Mouse (Mus musculus): ENCODE measurements around the gene Lhx8. TPM values are rescaled to one million over a fixed set of nuclear protein-coding genes. Genes with fewer than 3 reads are reported as not detected.
A peak's percentile ranks its signal among the peaks of the same experiment; 100 is the strongest.

Lhx8 gene
- total RNA-seq, 2 experiments from 2014 or later = 0.82 to 0.86 TPM

DNA sequence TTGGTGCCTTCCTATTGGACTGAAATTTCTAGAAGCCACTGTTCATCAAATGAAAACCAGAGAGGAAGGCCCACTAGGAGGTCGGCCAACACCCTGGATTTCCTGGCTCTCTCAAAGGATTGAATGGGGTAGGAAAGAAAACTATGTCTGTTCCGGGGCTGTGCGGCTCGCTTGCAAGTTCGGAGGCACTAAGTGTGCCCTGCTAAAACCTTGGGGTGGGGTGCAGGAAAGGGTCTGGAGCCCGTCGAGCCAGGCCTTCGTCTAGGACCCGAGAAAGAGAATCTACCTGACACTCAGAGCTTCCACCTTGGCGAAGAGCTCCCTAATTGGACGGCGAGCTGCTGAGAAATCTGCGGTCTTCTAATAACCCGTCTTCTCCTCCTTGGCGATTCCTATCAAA lies 2.5 kb upstream of the Lhx8 start:
- intact Hi-C loops (cut with DNase I) = no loop called here
- H3K4me3 ChIP-seq = no peak overlapping the region
- DNase-seq (ENCODE audit: extremely low spot score in 1 of 2, low spot score in 2 of 2) = no peak
- no peak overlapping the region for H3K27ac ChIP-seq
- no peak for TF ChIP-seq CTCF (IDR thresholded peaks at IDR 0.05)

DNA sequence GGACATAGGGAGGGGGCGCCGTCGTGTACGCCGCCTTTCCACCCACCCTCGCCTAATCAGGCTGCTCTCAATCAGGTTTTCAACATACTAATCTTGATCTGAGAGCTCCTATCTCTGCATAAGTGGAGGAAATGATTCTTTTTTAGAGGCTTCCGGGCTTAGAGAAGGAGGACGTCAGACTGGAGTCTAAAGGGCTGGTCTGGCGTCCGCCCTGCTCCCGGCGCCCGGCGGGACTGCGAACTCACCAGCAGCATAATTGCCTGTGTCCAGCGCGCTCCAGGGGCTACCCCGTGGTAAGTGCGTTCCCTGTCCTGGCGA lies 1.7 kb upstream of the Lhx8 start:
- H3K4me3 ChIP-seq = no peak overlapping the region
- intact Hi-C loops (cut with DNase I) = no loop called here
- DNase-seq (ENCODE audit: extremely low spot score in 1 of 2, low spot score in 2 of 2) = no peak
- no peak overlapping the region for H3K27ac ChIP-seq
- TF ChIP-seq CTCF (IDR thresholded peaks at IDR 0.05) = no peak

DNA sequence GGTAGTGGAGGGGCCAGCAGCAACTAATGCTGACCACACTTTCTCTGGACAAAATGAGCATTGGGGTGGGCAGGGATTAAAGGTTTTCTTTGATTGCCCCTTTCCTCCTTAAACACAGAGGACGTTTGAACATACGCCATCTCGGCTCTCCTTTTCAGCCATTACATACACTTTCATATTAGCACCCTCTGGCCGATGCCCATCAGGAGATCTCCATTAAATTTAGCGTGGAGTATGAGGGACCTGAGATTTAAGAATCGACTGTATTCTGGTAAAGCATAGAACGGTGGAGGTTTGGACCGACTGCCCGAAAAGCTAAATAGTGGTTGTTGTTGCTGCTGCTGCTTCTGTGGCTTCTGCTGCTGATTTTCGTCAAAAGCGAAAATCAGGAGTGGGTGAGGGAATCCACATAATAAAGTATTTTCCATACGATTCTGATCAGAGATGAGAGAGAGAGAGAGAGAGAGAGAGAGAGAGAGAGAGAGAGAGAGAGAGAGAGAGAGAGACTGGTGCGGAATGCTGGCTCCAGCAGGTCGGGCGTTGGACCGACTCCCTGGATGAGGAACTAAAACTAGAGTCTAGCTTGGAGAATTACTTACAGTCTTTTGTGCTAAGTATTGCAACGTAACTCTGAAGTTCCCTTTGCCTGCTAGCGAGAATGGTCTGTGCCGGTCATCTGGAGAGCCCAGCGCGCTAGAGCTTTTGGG lies 1.2 kb upstream of the Lhx8 start:
- Histone ChIP-seq H3K27ac (no peak overlapping the region), H3K4me3 (no peak overlapping the region)
- intact Hi-C loops (cut with DNase I) = loop anchor here (2.0 kb wide), 1 partner anchor 241 kb away; no protein-coding TSS in a partner anchor
- TF ChIP-seq CTCF (IDR thresholded peaks at IDR 0.05) = no peak
- no peak for DNase-seq (ENCODE audit: extremely low spot score in 1 of 2, low spot score in 2 of 2)

DNA sequence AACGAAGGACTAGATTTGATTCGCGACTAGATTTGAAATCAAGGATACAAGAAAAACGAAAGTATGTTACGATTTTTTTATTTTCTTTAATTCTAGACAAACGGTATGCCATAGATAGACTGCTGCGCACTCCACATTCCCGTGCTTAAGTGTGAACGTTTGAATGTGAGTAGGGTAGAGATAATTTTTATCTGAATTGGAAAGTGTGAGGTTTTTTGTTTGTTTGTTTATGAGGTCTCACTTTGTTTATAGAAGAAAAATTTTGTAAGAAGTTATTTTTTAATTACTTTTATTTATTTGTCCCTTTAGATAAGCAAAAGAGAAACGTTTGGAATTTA lies 513 bp upstream of the Lhx8 start:
- no peak overlapping the region for H3K27ac ChIP-seq
- no peak for TF ChIP-seq CTCF (IDR thresholded peaks at IDR 0.05)
- DNase-seq (ENCODE audit: extremely low spot score in 1 of 2, low spot score in 2 of 2) = no peak
- intact Hi-C loops (cut with DNase I) = loop anchor here (2.0 kb wide), 1 partner anchor 242 kb away; no protein-coding TSS in a partner anchor
- H3K4me3 ChIP-seq = no peak overlapping the region

DNA sequence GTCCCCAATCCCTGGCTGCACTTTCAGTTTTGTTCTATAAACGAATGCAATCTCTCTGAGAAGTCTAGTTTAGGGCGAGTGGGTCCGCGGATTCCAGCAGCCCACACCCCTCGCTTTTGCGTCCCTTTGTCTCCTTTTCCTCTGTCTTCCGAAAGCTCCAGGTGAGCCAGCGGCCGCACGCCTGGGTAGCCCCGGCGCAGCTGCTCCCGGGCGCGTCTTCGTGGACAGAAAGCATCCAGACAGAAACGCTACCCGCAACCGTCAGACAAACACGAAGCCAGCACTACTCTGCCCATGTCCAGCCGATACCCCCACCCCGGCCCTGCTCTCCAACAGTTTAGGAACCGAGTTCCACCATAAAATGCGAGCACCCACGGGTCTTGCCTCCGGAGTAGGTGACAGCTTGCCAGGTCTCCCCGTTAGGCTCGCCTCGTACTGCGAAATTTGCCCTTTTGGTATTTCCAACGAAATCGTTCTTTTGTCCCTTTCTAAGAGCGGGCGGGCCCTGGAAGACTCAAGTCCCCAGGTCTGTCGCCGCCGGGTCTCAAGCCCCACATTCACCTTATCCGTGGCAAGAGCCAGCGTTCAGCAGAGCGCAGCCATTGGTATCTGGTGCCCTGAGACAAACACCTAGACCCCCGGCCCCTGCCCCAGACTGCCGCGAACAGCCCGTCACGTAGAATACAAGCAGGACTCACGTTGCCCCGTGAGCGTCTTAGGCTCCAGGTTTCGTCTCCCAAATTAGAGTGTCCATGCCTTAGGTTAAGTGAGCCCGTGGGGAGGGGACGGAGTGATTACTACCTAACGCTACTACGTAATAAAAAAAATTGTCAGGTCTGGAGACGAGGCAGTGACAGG lies 907 bp downstream of the Lhx8 start:
- H3K4me3 ChIP-seq = no peak overlapping the region
- intact Hi-C loops (cut with DNase I) = loop anchor here (2.0 kb wide), 1 partner anchor 243 kb away; no protein-coding TSS in a partner anchor
- no peak for TF ChIP-seq CTCF (IDR thresholded peaks at IDR 0.05)
- no peak for DNase-seq (ENCODE audit: extremely low spot score in 1 of 2, low spot score in 2 of 2)
- no peak overlapping the region for H3K27ac ChIP-seq

DNA sequence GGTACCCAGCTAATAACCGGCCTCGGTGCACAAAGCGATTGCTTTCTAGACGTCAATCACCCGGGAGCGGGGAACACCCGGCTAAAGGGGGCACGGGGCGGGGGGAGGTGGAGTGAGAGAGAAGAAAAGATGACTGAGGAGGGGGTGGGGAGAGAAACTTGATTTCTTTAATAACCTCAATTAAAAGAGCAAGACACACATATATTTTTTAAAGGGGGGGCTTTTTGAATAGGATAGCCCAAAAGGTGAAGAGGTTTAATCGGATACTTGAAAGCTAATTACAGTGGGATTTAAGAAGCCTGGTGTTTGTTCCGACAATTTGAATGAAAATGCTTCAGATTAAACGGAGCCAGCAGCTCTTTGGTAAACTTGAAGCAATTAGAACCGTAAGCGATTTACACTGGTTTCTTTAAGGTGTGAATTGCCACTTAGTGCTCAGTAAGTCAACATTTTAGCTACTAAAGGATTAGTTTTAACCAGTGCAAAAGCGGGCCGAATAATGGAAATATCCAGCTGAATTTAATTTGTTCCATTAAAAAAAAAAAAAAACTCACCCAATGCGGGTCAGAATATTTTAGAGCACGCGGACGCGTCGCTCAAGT lies 1.6 kb downstream of the Lhx8 start:
- H3K27ac ChIP-seq = no peak overlapping the region
- intact Hi-C loops (cut with DNase I) = no loop called here
- TF ChIP-seq CTCF (IDR thresholded peaks at IDR 0.05) = no peak
- no peak for DNase-seq (ENCODE audit: extremely low spot score in 1 of 2, low spot score in 2 of 2)
- H3K4me3 ChIP-seq = no peak overlapping the region

DNA sequence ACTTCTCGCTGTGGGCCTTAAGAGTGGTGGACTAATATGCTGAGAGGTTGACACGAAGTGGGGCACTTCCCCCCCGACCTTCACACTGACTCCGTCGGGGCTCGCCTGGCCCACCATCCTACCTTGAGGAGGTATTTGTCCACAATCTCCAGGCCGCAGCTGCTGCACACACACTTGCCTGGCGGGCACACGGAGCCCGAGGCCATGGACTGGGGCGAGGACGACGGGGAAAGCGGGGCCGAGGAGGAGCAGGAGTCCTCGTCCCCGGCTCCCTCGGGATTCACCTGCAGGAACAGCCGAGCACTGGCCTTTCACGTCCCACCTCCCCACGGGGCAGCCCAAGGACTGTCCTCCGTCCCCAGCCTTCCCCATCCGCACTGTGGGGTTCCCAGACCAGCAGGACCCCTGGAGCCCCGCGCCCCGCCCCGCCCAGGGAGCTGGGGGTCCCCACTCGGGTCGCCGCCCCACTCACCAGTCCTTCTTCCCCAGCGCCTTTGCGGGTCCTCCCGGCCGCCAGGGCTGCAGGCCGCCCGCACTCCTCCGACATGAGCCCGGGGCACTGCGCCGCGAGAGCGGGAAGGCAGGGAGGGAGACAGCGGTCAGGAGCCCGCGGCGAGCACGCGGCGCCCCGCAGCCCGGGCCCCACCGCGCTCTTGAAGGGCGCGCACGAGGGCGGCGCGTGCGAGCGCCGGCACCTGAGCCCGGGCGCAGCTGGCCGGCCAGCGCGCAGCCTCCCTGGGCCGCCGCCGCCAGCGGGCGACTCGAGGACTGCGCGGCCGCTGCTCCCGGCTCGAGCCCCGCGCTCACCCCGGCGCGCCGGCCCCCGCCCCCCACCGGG lies 2.4 kb downstream of the Lhx8 start:
- Histone ChIP-seq H3K27ac (no peak overlapping the region), H3K4me3 (no peak overlapping the region)
- no peak for DNase-seq (ENCODE audit: extremely low spot score in 1 of 2, low spot score in 2 of 2)
- intact Hi-C loops (cut with DNase I) = no loop called here
- no peak for TF ChIP-seq CTCF (IDR thresholded peaks at IDR 0.05)

DNA sequence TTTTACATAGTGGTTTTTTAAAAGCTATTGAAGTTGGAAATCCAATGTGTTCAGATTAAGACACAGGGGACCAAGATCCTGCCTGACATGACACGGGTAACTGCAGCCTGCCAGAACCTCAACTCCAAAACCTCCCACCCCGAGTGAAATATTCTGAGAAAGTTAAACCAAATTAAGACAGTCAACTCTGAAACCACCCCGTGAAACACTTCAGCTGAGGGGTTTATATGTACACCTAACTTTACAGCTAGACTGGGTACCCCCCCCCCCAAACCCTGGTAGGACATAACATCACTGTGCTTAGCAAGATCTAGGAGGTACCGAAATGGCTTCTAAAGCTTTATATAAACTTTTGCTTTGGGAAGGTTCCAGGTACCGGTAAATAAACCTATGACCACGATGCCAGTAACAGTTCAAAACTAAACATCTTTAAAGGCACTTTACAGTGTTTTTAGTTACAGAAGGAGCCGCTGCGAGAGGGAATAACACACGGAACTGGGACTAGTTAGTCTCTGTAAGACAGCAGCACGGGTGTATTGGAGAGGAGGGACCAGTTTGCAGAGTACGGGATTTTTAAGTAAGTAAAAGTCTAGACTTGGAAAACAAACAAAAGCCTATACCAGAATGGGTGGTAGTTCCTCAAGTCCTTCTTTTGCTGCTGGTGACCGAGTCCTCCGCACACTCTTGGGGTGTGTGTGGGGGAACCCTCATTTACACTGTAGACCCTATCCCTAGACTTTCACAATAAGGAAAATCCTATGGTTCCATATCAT lies 3.2 kb downstream of the Lhx8 start:
- H3K4me3 ChIP-seq = no peak overlapping the region
- intact Hi-C loops (cut with DNase I) = no loop called here
- TF ChIP-seq CTCF (IDR thresholded peaks at IDR 0.05) = no peak
- H3K27ac ChIP-seq = no peak overlapping the region
- DNase-seq (ENCODE audit: extremely low spot score in 1 of 2, low spot score in 2 of 2) = no peak

DNA sequence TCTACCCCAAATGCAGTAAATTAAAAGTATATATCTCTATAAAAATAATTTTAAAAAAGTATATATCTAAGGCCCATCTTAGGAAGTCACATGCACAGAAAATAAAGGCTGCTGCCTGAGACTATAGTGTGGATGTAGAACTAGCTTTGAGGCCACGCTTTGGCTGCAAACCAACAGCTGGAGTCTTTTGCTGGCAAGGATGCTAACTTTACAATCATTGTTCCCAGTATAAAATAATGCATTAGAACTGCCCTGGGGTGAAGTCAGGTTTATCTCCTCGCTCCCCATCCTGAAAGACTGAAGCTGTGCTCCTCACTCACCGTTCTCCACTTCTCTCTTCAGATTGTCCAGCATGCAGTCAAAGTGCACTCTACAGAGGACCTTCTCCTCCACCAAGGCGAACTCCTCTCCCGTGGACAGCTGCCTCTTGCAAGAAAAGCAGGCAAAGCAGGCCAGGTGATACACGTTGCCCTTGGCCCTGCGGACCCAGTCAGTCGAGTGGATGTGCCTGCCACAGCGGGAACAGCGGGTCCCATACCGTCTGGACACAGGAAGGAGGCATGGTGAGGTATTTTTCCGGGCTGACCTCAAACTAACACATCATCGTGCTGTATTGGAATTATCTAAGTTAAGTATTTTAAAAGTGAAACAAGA lies 8.4 kb downstream of the Lhx8 start:
- DNase-seq (ENCODE audit: extremely low spot score in 1 of 2, low spot score in 2 of 2) = no peak
- H3K27ac ChIP-seq = no peak overlapping the region
- intact Hi-C loops (cut with DNase I) = loop anchor here (5.0 kb wide), 1 partner anchor 50 kb away; no protein-coding TSS in a partner anchor
- H3K4me3 ChIP-seq = no peak overlapping the region
- no peak for TF ChIP-seq CTCF (IDR thresholded peaks at IDR 0.05)

DNA sequence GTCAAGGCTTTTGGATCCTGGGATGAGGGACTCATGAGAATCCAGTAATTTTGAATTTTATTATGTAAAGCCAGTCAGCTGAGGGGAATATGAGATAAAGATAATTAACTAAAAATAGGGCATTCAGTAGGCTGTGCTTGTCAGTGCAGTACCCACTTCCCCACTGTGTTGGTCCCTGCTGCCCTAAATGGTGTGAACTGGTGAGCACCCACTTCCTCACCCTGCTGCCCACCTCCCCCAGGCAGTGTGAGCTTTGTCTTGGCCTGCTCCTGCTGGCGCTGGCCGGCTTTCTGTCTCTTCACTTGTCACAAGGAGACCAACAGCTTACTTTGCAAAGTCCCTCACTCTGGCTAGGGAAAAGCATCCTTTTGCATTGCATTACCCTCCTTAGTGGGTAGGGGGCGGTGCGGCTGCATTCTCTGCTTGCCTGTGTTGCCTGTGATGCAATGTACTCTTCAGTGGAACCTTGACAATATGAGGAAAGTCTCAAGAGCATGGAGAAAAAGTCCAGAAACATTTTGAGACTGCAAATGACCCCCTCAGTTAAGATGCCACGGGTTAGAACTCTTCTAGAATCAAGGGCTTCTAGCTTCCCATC lies 12.7 kb downstream of the Lhx8 start:
- no peak overlapping the region for H3K27ac ChIP-seq
- peak; percentile 41 for TF ChIP-seq CTCF (IDR thresholded peaks at IDR 0.05)
- H3K4me3 ChIP-seq = no peak overlapping the region
- no peak for DNase-seq (ENCODE audit: extremely low spot score in 1 of 2, low spot score in 2 of 2)
- intact Hi-C loops (cut with DNase I) = no loop called here
